Mouse (Mus musculus) Muller cell, postnatal 12 days (primary cell): ENCODE results near the gene Plekha6.
"Not testable (repeated sequence)": the region's sequence is repeated elsewhere in the genome, so short reads cannot be mapped to it uniquely, and the experiment has no call there.

ENCODE experiments used
- DNase-seq: peaks from one replicate; pipeline ENCODE4 v3.0.0-alpha.2; 2015; ENCODE audit errors: inconsistent ontology term

Gene Plekha6

DNA sequence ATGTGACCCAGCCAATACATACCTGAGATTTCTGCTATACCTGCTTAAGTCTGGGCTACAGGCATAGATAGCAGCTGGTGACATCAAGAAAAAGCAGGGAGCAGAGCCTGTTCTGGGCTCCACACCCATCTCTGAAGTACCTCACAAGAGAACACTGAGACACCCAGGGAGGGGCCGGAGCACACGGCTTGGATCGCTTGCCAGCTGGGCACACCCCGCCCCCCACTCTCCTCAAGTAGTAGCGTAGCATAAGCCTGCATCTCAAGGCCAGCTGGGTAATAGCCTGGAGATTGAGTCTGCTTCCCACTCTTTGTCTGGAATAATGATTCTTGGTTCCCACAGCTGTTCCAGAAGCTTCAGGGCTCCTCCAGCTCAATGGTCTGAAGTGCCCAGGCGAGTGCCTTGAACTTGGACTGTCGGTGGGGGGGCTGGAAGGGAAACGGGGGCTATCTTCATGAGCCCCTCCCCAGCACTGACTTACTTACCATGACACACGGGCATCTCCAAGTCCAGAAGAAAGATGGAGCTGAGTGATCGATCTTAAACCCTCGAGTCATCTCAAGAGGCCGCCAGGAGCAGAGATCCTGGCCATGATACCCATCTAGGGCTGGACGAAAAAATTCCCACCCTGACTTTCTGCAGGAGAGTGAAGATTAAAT lies 157.4 kb downstream of the Plekha6 start, which contains the start of gene Kiss1:
Gene Kiss1, plus strand, starts transcription at position 609 of the 659 bp plus-strand sequence.
- no peak for DNase-seq

- no peak for DNase-seq
These were observed 159.3 kb downstream of the Plekha6 start for GRCm38 (mm10) chr1:133323333-133323732.

GRCm38 (mm10) chr1:133325951-133326350 lies 161.9 kb downstream of the Plekha6 start:
- no peak for DNase-seq

DNA sequence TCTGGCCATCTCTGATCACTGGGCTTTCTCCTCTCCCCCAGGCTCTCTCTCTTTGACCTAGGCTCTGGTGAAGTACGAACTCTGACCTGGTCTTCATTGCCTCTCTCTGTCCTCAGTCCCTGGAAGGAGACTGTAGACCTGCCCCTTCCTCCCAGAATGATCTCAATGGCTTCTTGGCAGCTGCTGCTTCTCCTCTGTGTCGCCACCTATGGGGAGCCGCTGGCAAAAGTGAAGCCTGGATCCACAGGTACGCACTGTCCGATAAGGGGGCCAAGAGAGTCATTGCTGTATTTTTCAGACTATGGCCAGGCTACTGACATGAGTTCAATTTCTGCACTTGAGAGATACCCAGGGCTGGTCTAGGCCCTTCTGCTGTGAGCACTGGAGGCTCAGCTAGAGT lies 163.1 kb downstream of the Plekha6 start:
- no peak for DNase-seq

DNA sequence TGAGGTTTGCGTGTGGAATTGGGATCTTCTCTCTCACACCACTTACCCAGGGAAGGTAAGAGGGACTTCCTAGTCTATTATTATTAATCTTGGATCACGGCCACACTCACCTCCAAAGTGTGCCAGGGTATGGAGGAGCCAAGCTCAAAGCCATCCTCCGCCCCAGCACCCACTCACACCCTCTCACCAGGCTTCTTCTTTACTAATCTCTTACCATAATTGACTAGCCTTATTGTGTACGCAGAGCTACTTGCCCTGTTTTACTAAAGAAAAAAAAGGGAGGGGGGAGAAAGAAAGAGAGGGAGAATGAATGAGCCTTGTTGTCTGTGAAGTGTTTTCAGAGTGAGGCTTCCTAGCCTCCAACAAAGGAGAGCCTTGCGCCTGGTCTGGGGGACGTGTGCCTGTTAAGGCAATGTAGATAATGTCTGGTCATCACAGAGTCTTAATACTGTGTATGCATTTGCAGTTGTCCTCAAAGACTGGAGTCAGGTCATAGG lies 164.3 kb downstream of the Plekha6 start:
- DNase-seq: no peak

- DNase-seq: peak; percentile 17
These were observed 165.1 kb downstream of the Plekha6 start for GRCm38 (mm10) chr1:133328896-133329637.

GRCm38 (mm10) chr1:133329638-133329964 lies 165.6 kb downstream of the Plekha6 start:
- DNase-seq: no peak

DNA sequence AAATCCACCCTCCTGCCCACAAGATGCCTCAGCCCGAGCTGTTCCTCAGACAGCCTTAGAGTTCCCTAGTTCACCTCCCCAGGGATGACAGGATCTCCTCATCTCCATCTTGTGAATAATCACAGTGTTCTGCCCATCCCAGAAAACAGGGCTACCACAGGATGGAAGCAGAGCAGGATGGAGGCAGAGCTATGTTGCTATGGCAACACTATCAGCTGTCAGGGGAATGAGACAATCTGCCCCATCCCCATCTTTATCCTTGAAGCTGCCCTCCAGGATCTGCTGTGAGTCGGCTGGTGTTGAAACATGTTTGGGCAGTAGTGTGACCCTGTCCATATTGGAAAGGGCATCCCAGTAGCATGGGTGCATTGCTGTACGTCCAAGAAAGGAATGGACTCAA lies 167.1 kb downstream of the Plekha6 start:
- DNase-seq: no peak

DNA sequence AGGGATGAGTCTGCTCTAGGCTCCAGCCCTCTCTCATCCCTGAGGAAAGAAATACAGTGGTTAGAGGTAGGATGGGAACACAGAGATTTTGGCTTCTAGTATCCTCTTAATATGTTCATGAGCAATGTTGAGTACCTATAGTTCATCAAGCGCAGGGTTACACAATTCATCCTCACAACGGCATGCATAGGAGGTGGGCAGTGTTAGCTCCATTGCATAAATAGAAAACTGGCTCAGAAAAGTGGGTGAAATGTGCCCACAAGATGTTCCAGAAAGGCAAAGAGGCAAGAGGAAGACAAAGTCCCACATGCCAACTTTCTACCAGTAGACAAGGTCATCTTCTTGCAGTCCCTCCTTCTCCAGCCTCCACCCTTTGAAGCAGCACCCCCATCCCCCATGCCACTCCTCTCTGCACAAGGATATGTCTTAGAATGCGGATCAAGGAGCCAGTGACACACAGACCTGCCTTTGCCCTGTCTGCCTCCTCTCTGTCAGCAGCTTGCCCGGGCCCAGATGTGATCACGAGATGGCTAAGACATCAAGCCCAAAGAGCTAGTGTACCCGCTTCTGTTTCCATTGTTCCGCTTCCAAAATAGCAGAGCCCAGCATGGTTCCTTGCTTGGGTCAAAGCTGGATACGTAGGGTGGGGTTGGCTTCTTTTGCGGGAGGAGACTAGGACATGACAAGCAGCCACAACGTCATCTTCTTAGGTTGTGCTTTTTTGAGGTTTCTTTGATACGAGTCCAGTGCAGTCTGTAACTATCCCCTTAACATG lies 168.8 kb downstream of the Plekha6 start:
- DNase-seq: no peak

DNA sequence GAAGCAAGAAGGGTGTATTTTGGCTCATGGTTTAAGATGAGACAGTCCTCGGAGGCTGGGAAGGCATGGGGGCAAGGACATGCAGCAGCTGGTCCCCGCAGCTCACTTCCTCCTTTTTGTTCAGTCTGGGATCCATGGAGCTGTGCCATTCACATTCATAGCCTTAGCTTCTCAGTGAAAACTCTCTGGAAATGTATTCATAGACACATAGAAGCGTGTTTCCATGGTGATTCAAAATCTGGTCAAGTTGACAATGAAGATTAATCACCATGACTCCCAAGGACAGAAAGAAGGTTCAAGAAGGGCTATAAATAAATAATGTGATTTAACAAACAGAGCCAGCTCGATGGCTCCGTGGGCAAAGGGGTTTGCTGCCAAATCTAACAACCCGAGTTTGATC lies 169.9 kb downstream of the Plekha6 start:
- DNase-seq: no peak

GRCm38 (mm10) chr1:133340403-133340802 lies 176.4 kb downstream of the Plekha6 start:
- not testable (repeated sequence) for DNase-seq

GRCm38 (mm10) chr1:133344357-133344756 lies 180.3 kb downstream of the Plekha6 start:
- no peak for DNase-seq

GRCm38 (mm10) chr1:133346531-133346930 lies 182.5 kb downstream of the Plekha6 start:
- DNase-seq: no peak

- DNase-seq: no peak
These were observed 183.2 kb downstream of the Plekha6 start for GRCm38 (mm10) chr1:133347226-133347625.

DNA sequence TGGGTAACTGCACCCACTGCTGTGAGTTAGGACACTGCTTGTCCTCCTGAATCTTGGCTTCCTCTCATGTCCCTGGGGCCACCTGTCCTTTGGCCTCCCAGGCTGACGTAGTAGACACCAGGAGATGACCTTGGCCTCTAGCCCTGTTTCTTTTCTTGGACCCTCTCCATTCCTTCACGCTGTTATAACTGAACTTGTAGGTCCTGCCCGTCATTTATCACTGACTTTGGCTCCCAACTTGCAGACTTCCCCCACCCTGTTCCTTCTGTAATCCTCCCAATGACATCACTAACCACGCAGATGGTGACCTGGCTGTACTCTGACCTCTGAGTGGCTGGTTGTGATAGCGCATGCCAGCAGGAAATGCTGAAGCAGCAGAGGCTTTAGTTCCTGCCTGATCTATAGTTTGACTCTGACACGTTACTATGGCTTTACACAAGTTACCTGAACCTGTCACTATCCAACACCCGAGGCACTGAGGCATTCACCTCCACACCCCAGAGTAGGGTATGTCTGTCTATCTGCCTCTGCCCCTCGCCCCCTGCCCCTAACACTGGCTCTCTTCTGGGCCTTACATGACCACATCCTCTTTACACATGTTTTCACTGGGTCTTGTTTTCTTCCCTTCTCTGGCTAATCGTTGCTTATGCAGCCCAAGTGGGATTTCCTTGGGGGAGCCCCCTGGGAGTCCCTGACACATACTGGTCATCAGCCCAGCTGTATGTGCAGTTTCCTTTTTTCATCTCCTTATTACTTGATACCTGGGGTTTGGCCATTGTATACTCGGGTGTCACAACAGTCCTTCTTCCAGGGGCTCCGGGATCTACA lies 183.9 kb downstream of the Plekha6 start:
- DNase-seq: no peak

GRCm38 (mm10) chr1:133350210-133350609 lies 186.2 kb downstream of the Plekha6 start, which contains the start of gene Ren1:
Gene Ren1, plus strand, starts transcription at chr1:133350510.
- no peak for DNase-seq

GRCm38 (mm10) chr1:133351762-133352161 lies 187.8 kb downstream of the Plekha6 start:
- DNase-seq: no peak
